8 mouse cellular contexts compared by ENCODE assay signal in the genomic region with DNA sequence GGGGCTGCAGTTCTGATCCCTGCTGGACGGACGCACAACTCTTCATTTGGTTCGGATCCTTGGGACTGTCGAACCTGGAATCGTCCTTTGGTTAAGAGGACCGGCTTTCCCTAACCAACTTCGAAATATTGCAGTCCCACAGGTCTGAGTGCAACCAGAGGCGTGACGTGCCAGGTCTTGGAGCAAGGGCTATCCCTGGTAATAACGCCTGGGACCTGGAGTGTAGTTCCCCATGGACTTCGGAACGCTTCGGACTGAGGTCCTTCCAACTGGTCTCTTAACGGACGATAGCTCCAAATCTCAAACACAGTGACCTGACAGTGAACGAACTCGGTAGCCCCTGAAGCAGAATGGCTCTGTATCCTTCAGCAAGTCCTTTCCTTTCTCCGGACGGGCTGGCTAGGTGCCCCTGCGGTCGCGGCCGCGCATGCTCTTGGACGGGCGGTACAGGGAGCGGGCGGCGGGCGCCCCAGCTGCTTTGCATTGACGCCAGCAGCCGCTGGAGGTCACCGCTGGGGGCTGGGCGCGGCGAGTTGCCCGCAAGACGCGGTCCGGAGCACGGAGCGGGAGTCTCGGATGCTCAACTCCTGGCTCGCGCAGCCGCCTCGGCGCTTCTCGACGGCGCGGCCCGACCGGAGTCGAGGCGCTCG. TPM values are rescaled to one million over a fixed set of nuclear protein-coding genes. Genes with fewer than 3 reads are reported as not detected.
DNase-seq lines count a peak whose midpoint lies in the region; ATAC-seq and TF ChIP-seq lines count a peak whose summit lies in the region.

No protein-coding gene starts in this region.

- peaks cover 79% of the 10 kb centered on the region for H3K27me3 ChIP-seq in forebrain, embryonic 12.5 days
- 0 out of 2 replicates have a peak, but pooled peaks cover 2% of the 10 kb centered on the region for H3K27me3 ChIP-seq in heart, embryonic 16.5 days (ENCODE audit: control insufficient read depth, insufficient read depth, low read length)
- peaks cover 91% of the 10 kb centered on the region for H3K27me3 ChIP-seq in liver, embryonic 12.5 days (replicated peaks)
- H3K27me3 ChIP-seq in myocyte (ENCODE audit: control insufficient read depth, insufficient read depth, insufficient read length), result peaks cover 12% of the 10 kb centered on the region

- under 1% methylated on average over 53 of the region's 57 CpGs for WGBS in forebrain, embryonic 12.5 days
- WGBS in heart, embryonic 16.5 days, result under 1% methylated on average over 57 of the region's 57 CpGs
- WGBS in liver, embryonic 12.5 days (ENCODE audit: insufficient replicate concordance), result under 1% methylated on average over 57 of the region's 57 CpGs

- no peak overlapping the region for H3ac ChIP-seq in myocyte (ENCODE audit: control insufficient read depth, insufficient read length)

- H3K4me1 ChIP-seq in forebrain, embryonic 12.5 days, result peaks cover 22% of the 10 kb centered on the region
- peaks cover 10% of the 10 kb centered on the region for H3K4me1 ChIP-seq in heart, embryonic 16.5 days (ENCODE audit: control insufficient read depth, insufficient read depth, low read length)
- H3K4me1 ChIP-seq in liver, embryonic 12.5 days, result peaks cover 29% of the 10 kb centered on the region

- no peaks in the 10 kb centered on the region for H3K36me3 ChIP-seq in forebrain, embryonic 12.5 days (replicated peaks)
- H3K36me3 ChIP-seq in heart, embryonic 16.5 days (ENCODE audit: control insufficient read depth, insufficient read depth), result no peaks in the 10 kb centered on the region
- no peaks in the 10 kb centered on the region for H3K36me3 ChIP-seq in liver, embryonic 12.5 days
- no peaks in the 10 kb centered on the region for H3K36me3 ChIP-seq in myocyte (ENCODE audit: control insufficient read depth, insufficient read depth)

- peak overlapping the region; percentile 37 for H3K27ac ChIP-seq in forebrain, embryonic 12.5 days
- H3K27ac ChIP-seq in heart, embryonic 16.5 days (ENCODE audit: low read length), result peak overlapping the region; percentile 66
- peak overlapping the region; percentile 20; the same call in 1 of the 2 replicates for H3K27ac ChIP-seq in liver, embryonic 12.5 days

- no peaks in the 10 kb centered on the region for H3K79me2 ChIP-seq in myocyte (ENCODE audit: control insufficient read depth, insufficient read depth)

- peak overlapping the region; percentile 42; the same call in 1 of the 2 replicates for H3K9ac ChIP-seq in forebrain, embryonic 12.5 days
- peak overlapping the region; percentile 76 for H3K9ac ChIP-seq in heart, embryonic 16.5 days (ENCODE audit: low read length)
- peak overlapping the region; percentile 40; the same call in 1 of the 2 replicates for H3K9ac ChIP-seq in liver, embryonic 12.5 days

- peak; percentile 95 to 96 for DNase-seq in B cell, adult 2 months
- peak; percentile 24 for DNase-seq in brain, embryonic 18.5 days (ENCODE audit: low read depth, low spot score)
- peak; percentile 97 to 98 for DNase-seq in kidney, postnatal 25 days
- DNase-seq in spleen, postnatal 36 days (ENCODE audit: low spot score in 2 of 2), result peak; percentile 92 to 95

- peak overlapping the region; percentile 47 for H3K4me3 ChIP-seq in forebrain, embryonic 12.5 days (replicated peaks)
- H3K4me3 ChIP-seq in heart, embryonic 16.5 days (ENCODE audit: low read length), result peak overlapping the region; percentile 65
- H3K4me3 ChIP-seq in liver, embryonic 12.5 days, result peak overlapping the region; percentile 55
- peak overlapping the region; percentile 3 for H3K4me3 ChIP-seq in myocyte

- H3K9me3 ChIP-seq in forebrain, embryonic 12.5 days, result no peaks in the 10 kb centered on the region
- no peaks in the 10 kb centered on the region for H3K9me3 ChIP-seq in heart, embryonic 16.5 days (replicated peaks; ENCODE audit: control insufficient read depth, low read length)
- no peaks in the 10 kb centered on the region for H3K9me3 ChIP-seq in liver, embryonic 12.5 days (replicated peaks)

- H3K4me2 ChIP-seq in forebrain, embryonic 12.5 days, result peak overlapping the region; percentile 63
- peak overlapping the region; percentile 78 for H3K4me2 ChIP-seq in heart, embryonic 16.5 days (ENCODE audit: low read depth, low read length)
- peak overlapping the region; percentile 65 for H3K4me2 ChIP-seq in liver, embryonic 12.5 days
- H3K4me2 ChIP-seq in myocyte (ENCODE audit: low read depth), result peak overlapping the region; percentile 65

- ATAC-seq in forebrain, embryonic 12.5 days (ENCODE audit: low FRiP score), result peak; percentile 89
- ATAC-seq in heart, embryonic 16.5 days (replicated peaks; ENCODE audit: extremely low read depth, insufficient read depth, low FRiP score), result peak; percentile 90
- ATAC-seq in liver, embryonic 12.5 days, result peak; percentile 80

- no peak for TF ChIP-seq POLR2A in myocyte (IDR thresholded peaks at IDR 0.05; ENCODE audit: insufficient read length, low read depth)

TF ChIP-seq in myocyte, 11 proteins besides CTCF, POLR2A, EP300 and RAD21:
- TF ChIP-seq POLR2AphosphoS2 (IDR thresholded peaks at IDR 0.05; ENCODE audit: insufficient read length, low read depth) (no peak), MYOG (IDR thresholded peaks at IDR 0.05; ENCODE audit: control insufficient read depth in 1 of 3, insufficient read depth in 1 of 3, insufficient read length in 2 of 3, low read depth in 2 of 3) (peak in 2 of 3 experiments; percentile 87 to 90), MYOD1 (IDR thresholded peaks at IDR 0.05; ENCODE audit: control insufficient read depth in 1 of 3, insufficient read length in 2 of 3, low read depth in 2 of 3) (peak in 2 of 3 experiments; percentile 72 to 88)

RNA-seq across cellular contexts. Expression of a gene that starts 0.6 kb away (rescaled TPM):
- 2.3 and 2.8 TPM in 2 replicates for polyA plus RNA-seq in forebrain, embryonic 12.5 days (2016; fragmentation: Nextera tagmentation; extraction: Ambion mirVana)
- polyA plus RNA-seq in heart, embryonic 16.5 days (2015; fragmentation: Nextera tagmentation; extraction: Ambion mirVana), result 2.5 and 4.0 TPM in 2 replicates
- 1.3 and 2.0 TPM in 2 replicates for polyA plus RNA-seq in liver, embryonic 12.5 days (2016; fragmentation: Nextera tagmentation; extraction: Ambion mirVana)
- 3.5 TPM for polyA plus RNA-seq in myocyte (2012; fragmentation: generic; extraction: Trizol)

Comparison
In these comparisons a context has a peak if more than half of its experiments do, and no peak if none do; other contexts are left out.
1. Peak in every context shown above with its lines: DNase-seq, ATAC-seq, H3K4me3 ChIP-seq and H3K27ac ChIP-seq.
2. DNase-seq: peak in every context shown above with its lines; median percentile 98 in kidney, postnatal 25 days; 96 in B cell, adult 2 months; 94 in spleen, postnatal 36 days; 24 in brain, embryonic 18.5 days.
3. H3K4me3 ChIP-seq: peak in every context shown above with its lines; median percentile 65 in heart, embryonic 16.5 days; 55 in liver, embryonic 12.5 days; 47 in forebrain, embryonic 12.5 days; 3 in myocyte.